Mouse (Mus musculus): ENCODE data around the gene Smim12. TPM values are rescaled to one million over a fixed set of nuclear protein-coding genes. Genes with fewer than 3 reads are reported as not detected.

Smim12 gene
- 56.3 and 57.1 TPM in 2 replicates for polyA plus RNA-seq (2015; fragmentation: Nextera tagmentation; extraction: Ambion mirVana)

DNA sequence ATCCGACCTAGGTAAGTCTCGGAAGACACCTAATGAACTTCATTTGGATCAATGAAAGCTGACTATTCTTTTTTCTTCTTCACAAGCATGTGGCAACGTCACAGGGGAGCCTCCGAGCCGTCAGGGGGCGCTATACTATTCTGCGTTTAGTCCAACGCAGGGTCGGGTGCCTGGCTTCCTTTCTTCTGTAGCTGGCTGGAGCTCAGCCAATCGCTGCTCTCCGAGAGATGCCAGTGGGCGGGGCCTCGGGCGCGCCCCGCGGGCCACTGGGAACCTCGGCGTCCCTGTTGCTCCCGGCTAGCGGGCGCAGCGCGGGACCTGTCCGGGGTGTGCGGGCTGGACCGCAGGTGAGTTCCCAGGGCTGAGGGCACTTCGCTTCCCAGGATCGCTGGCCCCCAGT, at the start of gene Smim12:
Gene Smim12 (plus strand): TSS at position 233 of the 400 bp plus-strand sequence.
- Histone ChIP-seq H3K27ac (no peak within 1 kb of the TSS), H3K36me3 (peaks cover 8% of the 10 kb centered on the region; the same call in 1 of the 2 replicates), H3K4me1 (replicated peaks) (peaks cover 5% of the 10 kb centered on the region; the same call in 1 of the 2 replicates), H3K4me3 (replicated peaks) (peak within 1 kb of the TSS; percentile 74), H3K9me3 (no peaks in the 10 kb centered on the region), H3K27me3 (replicated peaks) (no peaks in the 10 kb centered on the region), H3K9ac (peak within 1 kb of the TSS; percentile 82), H3K4me2 (replicated peaks) (peak within 1 kb of the TSS; percentile 74)
- under 1% methylated on average over 29 of the region's 29 CpGs for WGBS
- peak; percentile 100 for ATAC-seq

- ATAC-seq, result no peak
- Histone ChIP-seq H3K4me1 (replicated peaks) (no peaks in the 10 kb centered on the region), H3K27ac (no peak overlapping the region), H3K9me3 (no peaks in the 10 kb centered on the region), H3K4me2 (replicated peaks) (no peak overlapping the region), H3K27me3 (replicated peaks) (no peaks in the 10 kb centered on the region; the same call in 1 of the 2 replicates), H3K9ac (no peak overlapping the region), H3K4me3 (replicated peaks) (no peak overlapping the region), H3K36me3 (no peaks in the 10 kb centered on the region)
- 82% methylated on average over 25 of the region's 25 CpGs for WGBS
These were observed 48.9 kb upstream of the Smim12 start for GRCm38 (mm10) chr4:127194477-127195269.

DNA sequence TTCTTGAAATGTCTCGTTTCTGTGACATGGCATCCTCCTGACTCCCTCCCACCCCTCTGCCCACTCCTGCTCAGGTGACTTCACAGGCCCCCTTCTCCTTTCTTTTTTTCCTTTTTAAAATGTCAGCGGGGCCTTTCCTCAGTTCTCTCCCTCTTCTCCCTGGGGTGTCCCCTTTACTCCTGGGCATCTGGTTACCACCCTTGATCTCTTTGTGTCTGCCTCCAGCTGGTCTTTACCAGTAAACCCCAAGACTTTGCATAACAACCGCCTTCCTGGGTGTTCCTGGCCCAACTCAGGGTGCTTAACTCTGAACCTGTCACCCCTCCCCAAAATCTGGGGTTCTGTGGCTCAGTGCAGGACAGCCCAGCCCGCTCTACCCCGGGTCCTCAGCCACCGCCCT, 45.0 kb upstream of the Smim12 start:
- no peak overlapping the region for H3K9ac ChIP-seq
- H3K27ac ChIP-seq, result no peak overlapping the region
- H3K9me3 ChIP-seq, result no peaks in the 10 kb centered on the region
- H3K27me3 ChIP-seq (replicated peaks), result no peaks in the 10 kb centered on the region; the same call in 1 of the 2 replicates
- no peaks in the 10 kb centered on the region for H3K36me3 ChIP-seq
- H3K4me2 ChIP-seq (replicated peaks), result no peak overlapping the region
- 38% methylated on average over 6 of the region's 6 CpGs for WGBS
- ATAC-seq, result no peak
- no peaks in the 10 kb centered on the region for H3K4me1 ChIP-seq (replicated peaks)
- H3K4me3 ChIP-seq (replicated peaks), result no peak overlapping the region

DNA sequence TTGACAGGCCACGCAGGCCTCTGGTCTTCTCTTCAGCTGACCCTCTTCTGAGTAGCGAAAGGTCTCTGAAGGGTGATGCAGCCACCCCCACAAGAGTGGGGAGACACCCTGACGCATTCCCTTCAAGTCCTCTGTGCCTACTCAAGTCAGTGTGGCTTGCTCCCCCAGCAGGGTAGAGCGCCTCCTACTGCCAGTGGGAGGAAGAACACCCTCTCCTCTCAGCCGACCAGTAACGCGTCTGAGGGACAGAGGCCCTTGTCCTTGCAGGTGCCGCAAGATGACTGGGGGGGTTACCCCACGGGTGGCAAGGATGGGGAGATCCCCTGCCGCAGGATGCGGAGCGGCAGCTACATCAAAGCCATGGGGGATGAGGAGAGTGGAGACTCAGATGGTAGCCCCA, 44.2 kb upstream of the Smim12 start:
- Histone ChIP-seq H3K27ac (no peak overlapping the region), H3K36me3 (no peaks in the 10 kb centered on the region), H3K4me1 (replicated peaks) (no peaks in the 10 kb centered on the region), H3K4me3 (replicated peaks) (no peak overlapping the region), H3K27me3 (replicated peaks) (no peaks in the 10 kb centered on the region; the same call in 1 of the 2 replicates), H3K9ac (no peak overlapping the region), H3K4me2 (replicated peaks) (no peak overlapping the region), H3K9me3 (no peaks in the 10 kb centered on the region)
- ATAC-seq, result no peak
- 71% methylated on average over 12 of the region's 12 CpGs for WGBS

GRCm38 (mm10) chr4:127200164-127200722, 43.3 kb upstream of the Smim12 start:
- ATAC-seq, result no peak
- 81% methylated on average over 11 of the region's 12 CpGs for WGBS
- H3K9ac ChIP-seq, result no peak overlapping the region
- H3K4me3 ChIP-seq (replicated peaks), result no peak overlapping the region
- H3K27me3 ChIP-seq (replicated peaks), result no peaks in the 10 kb centered on the region; the same call in 1 of the 2 replicates
- H3K36me3 ChIP-seq, result no peaks in the 10 kb centered on the region
- H3K4me2 ChIP-seq (replicated peaks), result no peak overlapping the region
- no peak overlapping the region for H3K27ac ChIP-seq
- no peaks in the 10 kb centered on the region for H3K4me1 ChIP-seq (replicated peaks)
- H3K9me3 ChIP-seq, result no peaks in the 10 kb centered on the region

DNA sequence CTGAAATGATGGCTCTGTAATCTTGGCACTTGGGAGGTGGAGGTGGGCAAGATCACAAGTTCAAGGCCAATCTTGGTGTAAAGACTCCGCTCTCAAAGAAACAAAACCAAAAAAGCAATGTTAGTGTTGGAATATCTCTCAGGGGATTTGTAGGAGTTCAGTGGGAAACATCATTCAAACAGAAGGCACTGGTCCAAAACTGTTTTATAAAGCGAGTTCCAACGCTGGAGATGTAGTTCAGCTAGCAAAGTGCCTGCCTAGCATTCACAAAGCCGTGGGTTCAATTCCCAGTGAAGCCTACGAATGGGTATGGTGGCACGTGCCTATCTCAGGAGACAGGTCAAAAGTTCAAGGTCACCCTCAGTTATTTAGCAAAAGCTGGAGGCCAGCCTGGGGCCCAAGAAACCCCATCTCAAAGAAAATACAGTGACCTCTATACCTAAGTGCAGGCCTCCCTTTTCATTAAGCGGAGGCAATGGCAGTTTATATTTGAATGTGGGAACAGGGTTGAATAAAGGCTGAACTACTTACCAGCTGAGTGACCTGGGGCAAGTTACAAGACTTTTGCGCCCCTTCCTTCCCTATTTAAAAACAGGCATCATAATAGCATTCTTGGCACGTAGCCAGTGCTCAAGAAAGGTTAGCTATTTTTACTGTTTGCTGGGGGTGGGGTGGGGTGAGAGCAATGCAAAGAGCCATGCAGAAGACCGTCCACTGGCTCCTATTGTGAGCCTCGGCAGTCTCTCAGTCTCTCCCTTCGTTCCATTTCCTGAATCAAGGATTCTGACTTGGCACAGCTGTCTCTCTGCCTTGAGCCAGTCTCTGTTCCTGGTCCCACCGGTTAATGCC, 42.6 kb upstream of the Smim12 start:
- H3K27me3 ChIP-seq (replicated peaks), result no peaks in the 10 kb centered on the region; the same call in 1 of the 2 replicates
- no peak overlapping the region for H3K9ac ChIP-seq
- H3K4me2 ChIP-seq (replicated peaks), result no peak overlapping the region
- H3K4me1 ChIP-seq (replicated peaks), result no peaks in the 10 kb centered on the region
- no peak overlapping the region for H3K27ac ChIP-seq
- H3K4me3 ChIP-seq (replicated peaks), result no peak overlapping the region
- H3K9me3 ChIP-seq, result no peaks in the 10 kb centered on the region
- H3K36me3 ChIP-seq, result no peaks in the 10 kb centered on the region
- ATAC-seq, result no peak
- 73% methylated on average over 13 of the region's 13 CpGs for WGBS

GRCm38 (mm10) chr4:127203081-127203480, 40.5 kb upstream of the Smim12 start:
- Histone ChIP-seq H3K36me3 (no peaks in the 10 kb centered on the region), H3K27me3 (replicated peaks) (no peaks in the 10 kb centered on the region), H3K27ac (no peak overlapping the region), H3K4me1 (replicated peaks) (no peaks in the 10 kb centered on the region), H3K9ac (no peak overlapping the region), H3K4me2 (replicated peaks) (no peak overlapping the region), H3K4me3 (replicated peaks) (no peak overlapping the region), H3K9me3 (no peaks in the 10 kb centered on the region)
- no peak for ATAC-seq
- WGBS, result 40% methylated on average over 1 of the region's 1 CpGs

GRCm38 (mm10) chr4:127211318-127211717, 32.3 kb upstream of the Smim12 start:
- no peak overlapping the region for H3K27ac ChIP-seq
- WGBS, result 79% methylated on average over 9 of the region's 9 CpGs
- no peaks in the 10 kb centered on the region for H3K4me1 ChIP-seq (replicated peaks)
- no peaks in the 10 kb centered on the region for H3K9me3 ChIP-seq
- no peak for ATAC-seq
- H3K4me3 ChIP-seq (replicated peaks), result no peak overlapping the region
- peaks cover 13% of the 10 kb centered on the region for H3K27me3 ChIP-seq (replicated peaks)
- no peak overlapping the region for H3K9ac ChIP-seq
- H3K36me3 ChIP-seq, result no peaks in the 10 kb centered on the region
- no peak overlapping the region for H3K4me2 ChIP-seq (replicated peaks)

DNA sequence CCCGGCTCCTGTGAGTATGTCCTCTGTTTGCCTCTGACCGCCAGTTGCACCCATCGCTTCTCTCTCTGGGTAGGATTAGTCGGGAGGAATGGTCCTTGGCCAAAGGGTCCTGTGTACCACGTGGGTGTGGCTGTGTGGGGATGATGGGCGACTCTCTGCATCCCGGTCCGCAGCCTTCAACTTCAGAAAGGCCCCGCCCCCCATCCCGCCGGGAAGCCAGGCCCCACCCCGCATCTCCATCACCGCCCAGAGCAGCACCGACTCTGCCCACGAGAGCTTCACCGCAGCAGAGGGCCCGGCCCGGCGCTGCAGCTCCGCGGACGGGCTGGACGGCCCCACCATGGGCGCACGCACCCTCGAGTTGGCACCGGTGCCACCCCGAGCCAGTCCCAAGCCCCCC, 29.1 kb upstream of the Smim12 start:
- no peak overlapping the region for H3K4me2 ChIP-seq (replicated peaks)
- ATAC-seq, result no peak

GRCm38 (mm10) chr4:127215103-127215502, 28.5 kb upstream of the Smim12 start:
- H3K27ac ChIP-seq, result no peak overlapping the region
- no peak for ATAC-seq
- WGBS, result 44% methylated on average over 11 of the region's 11 CpGs
- H3K4me3 ChIP-seq (replicated peaks), result no peak overlapping the region
- H3K4me1 ChIP-seq (replicated peaks), result no peaks in the 10 kb centered on the region
- no peaks in the 10 kb centered on the region for H3K9me3 ChIP-seq
- peaks cover 13% of the 10 kb centered on the region for H3K27me3 ChIP-seq (replicated peaks)
- H3K36me3 ChIP-seq, result no peaks in the 10 kb centered on the region
- H3K4me2 ChIP-seq (replicated peaks), result no peak overlapping the region
- no peak overlapping the region for H3K9ac ChIP-seq

More for the DNA sequence above, 29.1 kb upstream of the Smim12 start:
- H3K9ac ChIP-seq, result no peak overlapping the region
- H3K27ac ChIP-seq, result no peak overlapping the region
- H3K36me3 ChIP-seq, result no peaks in the 10 kb centered on the region
- WGBS, result 18% methylated on average over 28 of the region's 28 CpGs
- no peak overlapping the region for H3K4me3 ChIP-seq (replicated peaks)
- H3K9me3 ChIP-seq, result no peaks in the 10 kb centered on the region
- no peaks in the 10 kb centered on the region for H3K4me1 ChIP-seq (replicated peaks)
- H3K27me3 ChIP-seq (replicated peaks), result peaks cover 13% of the 10 kb centered on the region

GRCm38 (mm10) chr4:127215799-127216198, 27.8 kb upstream of the Smim12 start:
- 65% methylated on average over 5 of the region's 9 CpGs for WGBS
- H3K36me3 ChIP-seq, result no peaks in the 10 kb centered on the region
- H3K4me2 ChIP-seq (replicated peaks), result no peak overlapping the region
- no peaks in the 10 kb centered on the region for H3K4me1 ChIP-seq (replicated peaks)
- no peaks in the 10 kb centered on the region for H3K9me3 ChIP-seq
- H3K4me3 ChIP-seq (replicated peaks), result no peak overlapping the region
- no peak overlapping the region for H3K27ac ChIP-seq
- H3K9ac ChIP-seq, result no peak overlapping the region
- H3K27me3 ChIP-seq (replicated peaks), result peaks cover 13% of the 10 kb centered on the region
- ATAC-seq, result no peak

GRCm38 (mm10) chr4:127216251-127216651, 27.3 kb upstream of the Smim12 start:
- H3K4me2 ChIP-seq (replicated peaks), result no peak overlapping the region
- H3K36me3 ChIP-seq, result no peaks in the 10 kb centered on the region
- no peak overlapping the region for H3K4me3 ChIP-seq (replicated peaks)
- no peaks in the 10 kb centered on the region for H3K9me3 ChIP-seq
- H3K9ac ChIP-seq, result no peak overlapping the region
- 82% methylated on average over 4 of the region's 4 CpGs for WGBS
- H3K4me1 ChIP-seq (replicated peaks), result no peaks in the 10 kb centered on the region
- ATAC-seq, result no peak
- no peak overlapping the region for H3K27ac ChIP-seq
- H3K27me3 ChIP-seq (replicated peaks), result peaks cover 13% of the 10 kb centered on the region

All from intestine, embryonic 15.5 days (tissue).